Mouse (Mus musculus) spleen, embryonic (tissue): Measurements from ENCODE around the gene Hist1h3g.

Source experiments
- CTCF ChIA-PET: fragments of 350-600 bp; sonication (Branson Sonifier 250); formaldehyde crosslinking; loops from one replicate; lab custom pipeline; 2022; lab: Charles Lee

The Hist1h3g gene

DNA sequence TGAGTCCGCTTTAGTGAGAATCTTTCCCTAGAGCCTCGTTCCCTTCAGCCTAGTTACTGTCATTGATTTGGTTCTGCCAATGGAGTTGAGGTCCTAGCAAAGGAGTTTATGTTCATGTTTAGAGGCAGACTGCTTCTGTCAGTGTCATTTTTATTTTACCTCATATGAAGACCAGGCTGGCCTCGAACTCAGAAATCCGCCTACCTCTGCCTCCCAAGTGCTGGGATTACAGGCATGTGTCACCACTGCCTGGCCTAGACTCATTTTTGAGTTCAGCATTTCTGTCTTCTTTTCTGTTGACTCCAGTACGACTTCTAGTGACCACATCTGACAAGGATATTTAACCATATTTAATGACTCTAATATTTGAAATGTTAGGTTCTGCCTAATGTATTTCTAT lies 19.9 kb upstream of the Hist1h3g start:
- CTCF ChIA-PET = interaction anchor here (0.6 kb wide), 1 partner anchor 79 kb away, joined by 5 read pairs; no protein-coding TSS in a partner anchor

DNA sequence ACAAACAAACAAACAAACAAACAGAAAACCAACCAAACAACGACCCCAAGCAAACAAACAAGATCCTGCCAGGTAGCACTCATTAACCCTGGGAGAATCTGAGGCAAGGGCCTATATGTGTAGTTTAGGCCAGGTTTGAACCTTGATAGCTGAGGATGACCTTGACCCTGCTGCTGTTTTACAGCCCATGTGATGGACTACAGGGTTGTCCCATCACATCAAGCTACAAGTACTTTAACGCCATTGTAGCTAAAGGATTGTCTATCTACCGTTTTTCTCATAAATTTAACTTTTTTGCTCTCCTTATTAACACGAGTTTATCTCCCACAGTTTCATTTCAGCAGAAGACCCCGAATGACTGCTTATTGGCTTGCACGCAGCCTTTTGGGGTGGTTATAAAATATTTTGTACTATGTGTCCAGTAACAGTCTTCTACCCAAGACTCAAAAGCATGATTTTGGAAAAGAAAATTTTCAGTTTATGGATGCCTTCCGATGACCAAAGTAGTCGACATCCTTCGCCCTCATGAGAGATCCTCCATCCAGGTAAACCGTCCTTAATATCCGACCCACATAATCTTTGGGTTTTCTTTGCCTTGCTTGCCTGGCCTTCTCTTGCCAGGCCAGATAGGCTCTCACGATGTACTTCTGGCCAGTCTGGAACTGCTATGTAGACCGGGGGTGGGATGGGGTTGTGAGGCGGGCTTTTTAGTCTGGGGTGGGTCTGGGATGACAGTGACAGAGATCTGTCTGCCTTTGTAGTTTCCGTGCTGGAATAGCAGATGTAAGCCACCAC lies 19.2 kb upstream of the Hist1h3g start:
- CTCF ChIA-PET = interaction anchor here (0.6 kb wide), 1 partner anchor 80 kb away, joined by 5 read pairs; no protein-coding TSS in a partner anchor

DNA sequence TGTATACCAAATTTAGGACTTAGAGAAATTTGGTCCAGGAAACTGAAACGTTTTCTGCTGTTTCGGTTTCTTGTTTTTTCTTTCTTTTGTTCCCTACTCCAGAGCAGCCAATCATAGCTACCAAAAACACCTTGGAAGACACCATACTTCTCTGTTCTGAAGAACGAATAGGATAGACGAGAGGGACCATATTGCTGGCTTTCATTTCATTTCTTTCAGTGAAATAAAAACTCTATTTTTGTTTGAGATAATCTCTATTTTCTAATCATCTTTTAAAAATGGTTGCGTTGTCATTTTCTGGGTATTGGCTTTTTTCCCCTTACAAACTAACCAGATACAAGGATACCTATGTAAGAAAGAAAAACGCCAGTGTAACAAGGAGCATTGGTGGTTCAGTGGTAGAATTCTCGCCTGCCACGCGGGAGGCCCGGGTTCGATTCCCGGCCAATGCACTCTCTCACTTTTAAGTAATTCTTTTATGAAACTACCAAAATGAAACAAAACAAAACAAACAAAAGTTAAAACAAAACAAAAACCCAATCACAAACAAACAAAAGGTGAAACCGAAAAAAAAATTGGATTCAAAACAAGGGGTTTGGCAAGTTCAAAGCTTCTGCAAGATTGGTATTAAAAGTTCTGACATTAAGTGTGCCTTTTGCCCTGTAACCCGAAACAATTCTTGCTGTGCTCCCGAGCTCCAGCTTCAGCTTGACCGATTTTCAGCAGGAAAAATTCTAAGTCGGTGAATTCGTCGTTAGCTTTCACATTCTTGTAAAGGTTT lies 18.2 kb upstream of the Hist1h3g start:
- CTCF ChIA-PET = interaction anchor here (0.6 to 0.9 kb wide), 2 partner anchors 24 to 80 kb away, joined by 3 to 5 read pairs; no protein-coding TSS in a partner anchor

DNA sequence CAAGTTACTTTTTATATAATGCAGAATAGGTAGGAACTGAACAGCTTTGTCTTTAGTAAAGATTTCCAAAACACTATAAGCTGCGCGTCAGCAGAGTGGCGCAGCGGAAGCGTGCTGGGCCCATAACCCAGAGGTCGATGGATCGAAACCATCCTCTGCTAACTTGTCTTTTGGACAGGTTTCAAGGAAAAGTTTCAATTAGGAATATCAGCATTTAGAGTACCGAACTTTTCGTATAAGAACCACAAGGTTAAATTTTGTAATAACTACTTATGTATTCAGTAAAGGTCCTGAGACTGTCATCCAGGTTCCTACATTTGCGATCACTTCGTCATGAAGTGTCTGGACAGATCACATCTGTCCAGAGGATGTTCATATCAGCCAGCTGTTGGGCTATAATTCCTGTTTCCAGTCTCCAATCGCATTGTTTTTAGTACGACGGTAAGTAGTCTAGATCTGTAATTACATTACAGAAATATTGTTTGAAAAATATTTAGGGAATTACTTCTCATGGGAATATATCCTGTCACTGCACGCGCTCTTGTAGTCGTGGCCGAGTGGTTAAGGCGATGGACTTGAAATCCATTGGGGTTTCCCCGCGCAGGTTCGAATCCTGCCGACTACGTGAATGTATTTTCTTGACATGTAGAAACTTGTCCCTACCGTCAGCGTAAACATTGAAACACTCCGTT lies 17.5 kb upstream of the Hist1h3g start:
- CTCF ChIA-PET = interaction anchor here (0.6 to 0.9 kb wide), 2 partner anchors 23 to 87 kb away, joined by 5 read pairs; no protein-coding TSS in a partner anchor

GRCm38 (mm10) chr13:23518295-23518603 lies 17.0 kb upstream of the Hist1h3g start:
- CTCF ChIA-PET = interaction anchor here (0.6 kb wide), 1 partner anchor 87 kb away, joined by 5 read pairs; no protein-coding TSS in a partner anchor

DNA sequence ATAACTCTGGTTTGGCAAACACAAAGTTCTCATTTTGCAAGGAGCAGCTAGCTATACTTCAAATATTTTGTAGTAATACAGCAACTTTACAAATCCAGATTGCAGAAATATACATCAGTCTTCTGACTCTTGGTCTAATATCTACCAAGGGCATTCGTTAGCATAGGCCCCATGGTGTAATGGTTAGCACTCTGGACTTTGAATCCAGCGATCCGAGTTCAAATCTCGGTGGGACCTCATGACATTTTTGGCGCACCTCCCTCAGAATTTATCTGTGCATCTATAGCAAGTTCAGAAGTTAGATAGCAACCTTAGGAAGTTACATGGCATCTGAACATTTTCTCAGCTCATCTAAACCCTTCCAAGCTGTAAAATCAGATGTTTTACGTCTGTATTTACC lies 16.3 kb upstream of the Hist1h3g start:
- CTCF ChIA-PET = no interaction called here

- CTCF ChIA-PET = interaction anchor here (0.8 to 1.0 kb wide), 2 partner anchors 83 to 95 kb away, joined by 3 read pairs; no protein-coding TSS in a partner anchor
Measured at GRCm38 (mm10) chr13:23519416-23519815, 15.8 kb upstream of the Hist1h3g start.

- CTCF ChIA-PET = no interaction called here
Measured at GRCm38 (mm10) chr13:23521703-23522102, 13.5 kb upstream of the Hist1h3g start.

DNA sequence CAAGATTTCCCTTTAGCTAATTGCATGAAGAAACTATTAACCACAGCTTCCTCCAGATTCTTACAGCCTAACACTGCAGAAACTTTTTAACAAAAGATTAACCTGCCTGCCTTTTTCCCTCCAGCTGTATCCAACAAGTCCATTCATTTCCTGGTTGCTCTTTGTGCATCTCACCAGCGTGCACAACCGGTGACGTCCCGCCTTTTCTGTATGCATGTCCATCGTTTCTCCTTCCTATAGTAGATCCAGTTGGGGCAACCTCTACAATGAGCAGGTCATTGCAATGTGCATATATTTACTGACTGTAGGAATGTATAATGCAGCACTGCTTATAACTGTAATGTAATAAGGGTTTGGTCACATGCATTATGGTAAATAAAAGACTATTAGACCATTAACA lies 11.2 kb upstream of the Hist1h3g start:
- CTCF ChIA-PET = interaction anchor here (0.7 kb wide), 1 partner anchor 79 kb away, joined by 3 read pairs; no protein-coding TSS in a partner anchor

- CTCF ChIA-PET = interaction anchor here (0.6 to 0.7 kb wide), 3 partner anchors 16 to 1777 kb away, joined by 4 read pairs; no protein-coding TSS in a partner anchor
Measured at GRCm38 (mm10) chr13:23524654-23525053, 10.6 kb upstream of the Hist1h3g start.

DNA sequence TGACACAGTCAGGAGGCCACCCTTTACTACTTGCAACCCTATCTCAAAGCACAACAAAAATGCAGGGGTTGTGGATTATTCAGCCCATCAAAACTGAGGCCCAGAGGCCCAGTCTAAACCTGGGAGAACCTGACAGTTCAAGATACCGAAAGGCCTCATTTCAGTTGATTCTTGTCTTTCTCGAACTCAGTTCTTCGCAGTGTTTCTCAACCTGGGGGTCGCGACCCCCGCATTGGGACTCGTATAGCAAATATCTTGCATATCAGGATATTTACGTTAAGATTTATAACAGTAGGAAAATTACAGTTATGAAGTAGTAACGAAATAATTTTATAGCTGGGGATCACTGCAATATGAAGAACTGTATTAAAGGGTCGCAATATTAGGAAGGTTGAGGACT lies 9.3 kb upstream of the Hist1h3g start:
- CTCF ChIA-PET = interaction anchor here (0.6 kb wide), 1 partner anchor 20 kb away, joined by 4 read pairs; no protein-coding TSS in a partner anchor

GRCm38 (mm10) chr13:23526312-23526711 lies 8.9 kb upstream of the Hist1h3g start:
- CTCF ChIA-PET = no interaction called here

DNA sequence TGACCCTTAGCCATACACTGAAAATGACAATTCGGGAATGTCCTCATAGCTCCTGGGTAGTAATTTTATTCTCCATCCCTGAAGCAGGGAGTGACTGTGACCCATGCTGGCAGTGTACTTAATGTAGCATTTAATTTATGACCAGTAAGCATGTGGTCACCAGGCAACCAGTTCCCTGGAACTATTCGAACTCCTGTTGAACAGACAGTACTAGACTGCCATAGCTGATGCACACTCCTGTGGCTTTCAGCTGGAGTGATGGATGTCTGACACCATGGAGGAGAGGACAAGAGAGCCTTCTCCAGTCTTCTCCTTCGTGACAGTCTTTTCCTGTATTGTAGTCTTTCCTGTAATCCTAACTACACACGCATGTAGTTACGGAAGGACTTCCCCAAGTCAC lies 6.2 kb upstream of the Hist1h3g start:
- CTCF ChIA-PET = interaction anchor here (0.5 kb wide), 1 partner anchor 96 kb away, joined by 4 read pairs; no protein-coding TSS in a partner anchor

GRCm38 (mm10) chr13:23529480-23530165 lies 5.6 kb upstream of the Hist1h3g start:
- CTCF ChIA-PET = no interaction called here

DNA sequence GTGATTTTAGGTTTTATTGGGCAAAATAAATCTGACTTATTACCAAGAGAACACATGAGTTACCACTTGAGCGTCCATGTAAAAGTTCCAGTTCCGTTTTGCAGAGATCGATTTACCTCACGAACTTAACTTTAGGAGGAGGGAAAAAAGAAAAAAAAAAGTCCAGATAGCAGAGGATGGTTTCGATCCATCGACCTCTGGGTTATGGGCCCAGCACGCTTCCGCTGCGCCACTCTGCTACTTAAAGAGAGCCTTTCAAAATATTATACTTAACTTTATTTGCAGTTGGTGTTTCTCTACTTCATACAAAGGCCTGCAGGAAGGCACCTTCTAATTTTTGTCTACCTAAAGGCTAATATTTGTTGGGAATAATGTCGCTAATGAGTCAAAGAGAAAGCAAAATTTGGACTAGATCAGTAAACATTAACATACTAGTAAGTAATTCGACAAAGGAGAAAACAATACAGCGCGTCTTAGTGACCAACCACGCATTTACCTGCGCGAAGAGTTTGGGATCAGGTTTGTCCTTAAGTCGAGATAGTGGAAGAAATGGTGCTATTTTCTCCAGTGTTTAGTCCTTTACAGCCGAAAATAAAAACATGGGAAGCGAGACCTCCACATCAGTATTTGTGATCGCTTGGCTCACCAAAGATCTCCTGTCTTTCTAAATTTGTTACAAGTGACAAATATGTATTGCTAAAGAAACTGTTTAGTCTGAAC lies 4.9 kb upstream of the Hist1h3g start:
- CTCF ChIA-PET = no interaction called here

- CTCF ChIA-PET = no interaction called here
Measured at GRCm38 (mm10) chr13:23530901-23531875, 4.0 kb upstream of the Hist1h3g start, which contains the start of gene Hist1h4h. TSS of gene Hist1h4h (plus strand) at chr13:23531050.

DNA sequence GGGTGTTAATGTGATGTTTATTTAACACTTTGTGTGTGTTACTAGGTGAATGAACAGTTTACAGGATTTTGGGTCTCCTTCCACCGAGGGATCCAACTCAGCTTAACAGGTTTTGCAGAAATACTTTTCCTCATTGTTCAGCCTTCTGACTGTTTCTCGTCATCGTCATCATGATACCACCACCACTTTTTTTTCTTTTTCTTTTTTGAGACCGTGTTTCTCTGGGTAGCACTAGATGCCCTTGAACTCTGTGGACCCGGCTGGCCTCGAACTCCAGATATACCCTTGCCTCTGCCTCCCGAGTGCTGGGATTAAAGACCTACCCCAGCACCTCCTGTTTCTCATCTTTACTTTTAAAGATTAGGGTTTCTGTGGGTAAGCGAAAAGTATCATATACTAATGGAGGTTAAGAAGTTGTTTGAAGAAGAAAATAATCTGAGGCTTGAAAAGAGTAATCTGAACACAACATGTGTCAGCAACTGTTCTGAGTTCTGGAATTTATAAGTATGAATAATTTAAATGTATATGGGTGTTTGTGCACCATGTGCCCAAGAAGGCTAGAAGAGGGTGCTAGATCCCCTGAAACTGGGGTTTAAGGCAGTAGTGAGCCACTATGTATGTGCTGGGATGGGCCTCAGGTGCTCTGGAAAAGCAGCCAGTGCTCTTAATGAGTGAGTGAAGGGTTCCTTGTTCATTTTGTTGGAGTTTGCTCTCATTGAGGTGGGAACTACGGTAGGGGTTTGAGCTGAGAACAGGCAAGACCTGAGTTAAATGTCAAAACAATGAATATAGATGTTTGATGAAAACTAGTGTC lies 2.8 kb upstream of the Hist1h3g start:
- CTCF ChIA-PET = no interaction called here
